Mouse (Mus musculus): ENCODE data around the gene Echdc2.
A peak's percentile ranks its signal among the peaks of the same experiment; 100 is the strongest.
"Not testable (repeated sequence)": the region's sequence is repeated elsewhere in the genome, so short reads cannot be mapped to it uniquely, and the experiment has no call there.

The Echdc2 gene

GRCm38 (mm10) chr4:108165152-108165895, at the start of gene Echdc2:
Echdc2 (plus strand) TSS chr4:108165437.
- peak; percentile 71 to 79 for DNase-seq

GRCm38 (mm10) chr4:108116466-108116865, 48.8 kb upstream of the Echdc2 start:
- no peak for DNase-seq

- peak; percentile 16 to 43 for DNase-seq
Observed at GRCm38 (mm10) chr4:108117488-108117887, 47.7 kb upstream of the Echdc2 start.

GRCm38 (mm10) chr4:108117924-108118876, 47.0 kb upstream of the Echdc2 start:
- DNase-seq = peak; percentile 96

GRCm38 (mm10) chr4:108124104-108124503, 41.1 kb upstream of the Echdc2 start:
- DNase-seq = no peak

- DNase-seq = no peak
Observed at GRCm38 (mm10) chr4:108126260-108126659, 39.0 kb upstream of the Echdc2 start.

- DNase-seq = no peak
Observed at GRCm38 (mm10) chr4:108127516-108127915, 37.7 kb upstream of the Echdc2 start.

- no peak for DNase-seq
Observed at GRCm38 (mm10) chr4:108128339-108128738, 36.9 kb upstream of the Echdc2 start.

- DNase-seq = no peak
Observed at GRCm38 (mm10) chr4:108130452-108130851, 34.8 kb upstream of the Echdc2 start.

GRCm38 (mm10) chr4:108136938-108137337, 28.3 kb upstream of the Echdc2 start:
- DNase-seq = no peak

GRCm38 (mm10) chr4:108143178-108143577, 22.1 kb upstream of the Echdc2 start:
- not testable (repeated sequence) for DNase-seq

GRCm38 (mm10) chr4:108143778-108144177, 21.5 kb upstream of the Echdc2 start:
- DNase-seq = peak; percentile 11 to 27

GRCm38 (mm10) chr4:108144880-108145279, 20.4 kb upstream of the Echdc2 start, which contains the start of gene Scp2:
Scp2 (minus strand) TSS chr4:108144998.
- DNase-seq = no peak

- DNase-seq = not testable (repeated sequence)
Observed at GRCm38 (mm10) chr4:108145554-108145953, 19.7 kb upstream of the Echdc2 start.

GRCm38 (mm10) chr4:108155141-108155540, 10.1 kb upstream of the Echdc2 start:
- not testable (repeated sequence) for DNase-seq

GRCm38 (mm10) chr4:108161936-108162335, 3.3 kb upstream of the Echdc2 start:
- DNase-seq = no peak

- DNase-seq = no peak
Observed at GRCm38 (mm10) chr4:108163291-108163690, 1.9 kb upstream of the Echdc2 start.

GRCm38 (mm10) chr4:108166874-108167273, 1.6 kb downstream of the Echdc2 start:
- DNase-seq = no peak

- DNase-seq = no peak
Observed at GRCm38 (mm10) chr4:108168056-108168455, 2.8 kb downstream of the Echdc2 start.

- no peak for DNase-seq
Observed at GRCm38 (mm10) chr4:108182278-108182677, 17.0 kb downstream of the Echdc2 start.

GRCm38 (mm10) chr4:108192821-108193323, 27.6 kb downstream of the Echdc2 start:
- DNase-seq = no peak

- DNase-seq = peak; percentile 8 to 17
Observed at GRCm38 (mm10) chr4:108196277-108196855, 31.1 kb downstream of the Echdc2 start.

GRCm38 (mm10) chr4:108199236-108199635, 34.0 kb downstream of the Echdc2 start:
- no peak for DNase-seq

Data from kidney, postnatal 4 days (tissue).